13 mouse cellular contexts compared by ENCODE assay signal in genomic region chr11:70594253-70594989, GRCm38 (mm10). TPM values are rescaled to one million over a fixed set of nuclear protein-coding genes. Genes with fewer than 3 reads are reported as not detected.
DNase-seq lines count a peak whose midpoint lies in the region; ATAC-seq and TF ChIP-seq lines count a peak whose summit lies in the region.
"Had no signal": no experiment of that assay in that cellular context is flagged by ENCODE, and none has a peak within 500 bp of the region (broad histone marks: within the 10 kb centered on the region; RNA-seq: fewer than 3 reads in every experiment).

No protein-coding gene starts in this region.

- TF ChIP-seq EP300 in stomach, postnatal 0 days (optimal IDR thresholded peaks at IDR 0.05) = no peak

- no peak overlapping the region for H3K4me2 ChIP-seq in stomach, postnatal 0 days (replicated peaks; ENCODE audit: low read depth)
- no peak overlapping the region for H3K4me2 ChIP-seq in midbrain, embryonic 15.5 days
- H3K4me2 ChIP-seq: forebrain, embryonic 15.5 days; neural tube, embryonic 13.5 days had no signal

- no peak for TF ChIP-seq CTCF in lung, adult 2 months (IDR thresholded peaks at IDR 0.05; ENCODE audit: insufficient read depth, low read length)
- TF ChIP-seq CTCF in stomach, postnatal 0 days (IDR thresholded peaks at IDR 0.05; ENCODE audit: low read depth) = no peak

- ATAC-seq in stomach, postnatal 0 days (ENCODE audit: low FRiP score, low TSS enrichment) = no peak
- ATAC-seq in midbrain, embryonic 15.5 days (replicated peaks) = no peak
- ATAC-seq: forebrain, embryonic 15.5 days had no signal

- 57% methylated on average over 15 of the region's 15 CpGs for WGBS in lung, adult 2 months
- WGBS in stomach, postnatal 0 days = 78% methylated on average over 15 of the region's 15 CpGs
- WGBS in midbrain, embryonic 15.5 days = 86% methylated on average over 15 of the region's 15 CpGs

- H3K9ac ChIP-seq in stomach, postnatal 0 days (ENCODE audit: low read length) = no peak overlapping the region
- no peak overlapping the region for H3K9ac ChIP-seq in midbrain, embryonic 15.5 days
- H3K9ac ChIP-seq: forebrain, embryonic 15.5 days; liver, embryonic 14.5 days; neural tube, embryonic 13.5 days had no signal

- H3K9me3 ChIP-seq in stomach, postnatal 0 days (ENCODE audit: control insufficient read depth, low read length) = no peaks in the 10 kb centered on the region
- H3K9me3 ChIP-seq in midbrain, embryonic 15.5 days = no peaks in the 10 kb centered on the region
- H3K9me3 ChIP-seq: forebrain, embryonic 15.5 days; neural tube, embryonic 13.5 days had no signal

- peaks cover 19% of the 10 kb centered on the region for H3K4me1 ChIP-seq in lung, adult 2 months (ENCODE audit: control insufficient read depth, insufficient read depth, low read length)
- H3K4me1 ChIP-seq in stomach, postnatal 0 days (replicated peaks; ENCODE audit: control insufficient read depth, insufficient read depth) = peaks cover 3% of the 10 kb centered on the region; the same call in 1 of the 2 replicates
- H3K4me1 ChIP-seq in midbrain, embryonic 15.5 days = no peaks in the 10 kb centered on the region

- no peak for TF ChIP-seq POLR2A in lung, adult 2 months (IDR thresholded peaks at IDR 0.05; ENCODE audit: borderline replicate concordance, extremely low read depth, low read depth, low read length)

- no peaks in the 10 kb centered on the region for H3K27me3 ChIP-seq in stomach, postnatal 0 days (ENCODE audit: control insufficient read depth, insufficient read depth, low read length)
- no peaks in the 10 kb centered on the region for H3K27me3 ChIP-seq in midbrain, embryonic 15.5 days (replicated peaks)
- H3K27me3 ChIP-seq: forebrain, embryonic 15.5 days; neural tube, embryonic 13.5 days had no signal

- H3K4me3 ChIP-seq in lung, adult 2 months (replicated peaks; ENCODE audit: extremely low read depth, low read depth, low read length) = no peak overlapping the region
- no peak overlapping the region for H3K4me3 ChIP-seq in stomach, postnatal 0 days (ENCODE audit: low read depth, low read length)
- H3K4me3 ChIP-seq in midbrain, embryonic 15.5 days = no peak overlapping the region
- H3K4me3 ChIP-seq: forebrain, embryonic 15.5 days; neural tube, embryonic 13.5 days had no signal

- H3K27ac ChIP-seq in stomach, postnatal 0 days (replicated peaks) = no peak overlapping the region
- no peak overlapping the region for H3K27ac ChIP-seq in midbrain, embryonic 15.5 days
- H3K27ac ChIP-seq: forebrain, embryonic 15.5 days; liver, embryonic 14.5 days had no signal

- DNase-seq in adrenal gland, adult 2 months = peak; percentile 45
- DNase-seq in adrenal gland, postnatal 4 days (ENCODE audit: low spot score in 2 of 2) = no peak
- peak; percentile 55 to 69 for DNase-seq in lung, adult 18-20 months
- no peak for DNase-seq in lung, adult 2 months
- DNase-seq in kidney, postnatal 10 days = peak; percentile 65
- peak; percentile 12 for DNase-seq in stomach, postnatal 0 days (ENCODE audit: low spot score)
- no peak for DNase-seq in left cerebral cortex, adult 18-20 months (ENCODE audit: low spot score in 2 of 2)
- DNase-seq: cerebellum, postnatal 36 days had no signal

- peaks cover 5% of the 10 kb centered on the region for H3K36me3 ChIP-seq in stomach, postnatal 0 days (ENCODE audit: control insufficient read depth, insufficient read depth, low read length)
- H3K36me3 ChIP-seq in midbrain, embryonic 15.5 days (replicated peaks) = peaks cover 2% of the 10 kb centered on the region; the same call in 1 of the 2 replicates

RNA-seq across cellular contexts. Expression of gene 4930544D05Rik, which starts 21.2 kb away (rescaled TPM):
- not detected for total RNA-seq in adrenal gland, adult 2 months (2021)
- not detected in 2 replicates for polyA plus RNA-seq in adrenal gland, adult 2 months (2012; rRNA removed)
- not detected for total RNA-seq in adrenal gland, postnatal 4 days (2021)
- 0.16 TPM in 1 of 2 replicates, not detected in the other for polyA plus RNA-seq in lung, adult 2 months (2012; rRNA removed)
- polyA plus RNA-seq in stomach, postnatal 0 days (2015; fragmentation: Nextera tagmentation; extraction: Ambion mirVana) = not detected in 2 replicates
- polyA plus RNA-seq in midbrain, embryonic 15.5 days (2015; fragmentation: Nextera tagmentation; extraction: Ambion mirVana) = not detected in 2 replicates
- total RNA-seq in left cerebral cortex, adult 18-20 months (2021) = under 1 TPM in 1 of 2 experiments, not detected in 1; 0.65 TPM
- polyA plus RNA-seq: forebrain, embryonic 15.5 days; intestine, embryonic 14.5 days; liver, embryonic 14.5 days; neural tube, embryonic 13.5 days had no signal

RNA-seq across cellular contexts. Expression of gene Chrne, which starts 24.6 kb away (rescaled TPM):
- not detected for total RNA-seq in adrenal gland, adult 2 months (2021)
- polyA plus RNA-seq in adrenal gland, adult 2 months (2012; rRNA removed) = 0.30 TPM in 1 of 2 replicates, not detected in the other
- total RNA-seq in adrenal gland, postnatal 4 days (2021) = under 1 TPM in 1 of 2 experiments, not detected in 1; 0.36 TPM
- polyA plus RNA-seq in lung, adult 2 months (2012; rRNA removed) = 0.41 and 0.91 TPM in 2 replicates
- not detected in 2 replicates for polyA plus RNA-seq in stomach, postnatal 0 days (2015; fragmentation: Nextera tagmentation; extraction: Ambion mirVana)
- polyA plus RNA-seq in midbrain, embryonic 15.5 days (2015; fragmentation: Nextera tagmentation; extraction: Ambion mirVana) = not detected in 2 replicates
- under 1 TPM in 1 of 2 experiments, not detected in 1; 0.63 TPM for total RNA-seq in left cerebral cortex, adult 18-20 months (2021)
- polyA plus RNA-seq: liver, embryonic 14.5 days had no signal

RNA-seq across cellular contexts. Expression of gene Mink1, which starts 31.7 kb away (rescaled TPM):
- 10 to 100 TPM; 44.8 to 46.0 TPM for total RNA-seq in adrenal gland, adult 2 months (2021)
- 59.1 and 62.8 TPM in 2 replicates for polyA plus RNA-seq in adrenal gland, adult 2 months (2012; rRNA removed)
- 10 to 100 TPM; 67.7 to 67.8 TPM for total RNA-seq in adrenal gland, postnatal 4 days (2021)
- 119 and 120 TPM in 2 replicates for polyA plus RNA-seq in lung, adult 2 months (2012; rRNA removed)
- 8.5 and 10.2 TPM in 2 replicates for polyA plus RNA-seq in stomach, postnatal 0 days (2015; fragmentation: Nextera tagmentation; extraction: Ambion mirVana)
- polyA plus RNA-seq in midbrain, embryonic 15.5 days (2015; fragmentation: Nextera tagmentation; extraction: Ambion mirVana) = 17.9 and 18.7 TPM in 2 replicates
- 100 to 1,000 TPM; 396 to 435 TPM for total RNA-seq in left cerebral cortex, adult 18-20 months (2021)

RNA-seq across cellular contexts. Expression of gene Gp1ba, which starts 44.5 kb away (rescaled TPM):
- total RNA-seq in adrenal gland, adult 2 months (2021) = under 1 TPM in 1 of 2 experiments, not detected in 1; 0.12 TPM
- 0.03 TPM in 1 of 2 replicates, not detected in the other for polyA plus RNA-seq in adrenal gland, adult 2 months (2012; rRNA removed)
- total RNA-seq in adrenal gland, postnatal 4 days (2021) = 1 to 10 TPM in 1 of 2 experiments, under 1 TPM in 1; 0.28 to 1.2 TPM
- 0.70 and 1.7 TPM in 2 replicates for polyA plus RNA-seq in lung, adult 2 months (2012; rRNA removed)
- polyA plus RNA-seq in stomach, postnatal 0 days (2015; fragmentation: Nextera tagmentation; extraction: Ambion mirVana) = 0.06 and 0.07 TPM in 2 replicates
- 0.11 and 0.14 TPM in 2 replicates for polyA plus RNA-seq in midbrain, embryonic 15.5 days (2015; fragmentation: Nextera tagmentation; extraction: Ambion mirVana)
- total RNA-seq in left cerebral cortex, adult 18-20 months (2021) = not detected

RNA-seq across cellular contexts. Expression of gene Rnf167, which starts 52.6 kb away (rescaled TPM):
- total RNA-seq in adrenal gland, adult 2 months (2021) = 100 to 1,000 TPM in 1 of 2 experiments, 10 to 100 TPM in 1; 76.9 to 106 TPM
- 91.4 and 101 TPM in 2 replicates for polyA plus RNA-seq in adrenal gland, adult 2 months (2012; rRNA removed)
- 100 to 1,000 TPM; 100 to 106 TPM for total RNA-seq in adrenal gland, postnatal 4 days (2021)
- polyA plus RNA-seq in lung, adult 2 months (2012; rRNA removed) = 116 and 146 TPM in 2 replicates
- 62.8 and 70.5 TPM in 2 replicates for polyA plus RNA-seq in stomach, postnatal 0 days (2015; fragmentation: Nextera tagmentation; extraction: Ambion mirVana)
- 114 and 122 TPM in 2 replicates for polyA plus RNA-seq in midbrain, embryonic 15.5 days (2015; fragmentation: Nextera tagmentation; extraction: Ambion mirVana)
- total RNA-seq in left cerebral cortex, adult 18-20 months (2021) = 10 to 100 TPM; 86.4 to 90.1 TPM

Comparison
In these comparisons a context has a peak if more than half of its experiments do, and no peak if none do; other contexts are left out.
1. DNase-seq: peak in adrenal gland, adult 2 months (single experiment), lung, adult 18-20 months (2 of 2), kidney, postnatal 10 days (single experiment) and stomach, postnatal 0 days (single experiment); none in adrenal gland, postnatal 4 days (0 of 2), lung, adult 2 months (single experiment) and left cerebral cortex, adult 18-20 months (0 of 2).